ENCODE assay signal across 8 mouse cellular contexts in genomic region chr3:131112573-131112955, GRCm38 (mm10). TPM values are rescaled to one million over a fixed set of nuclear protein-coding genes. Genes with fewer than 3 reads are reported as not detected.
DNase-seq lines count a peak whose midpoint lies in the region; ATAC-seq and TF ChIP-seq lines count a peak whose summit lies in the region.

No protein-coding gene starts in this region.

- H3K4me2 ChIP-seq in forebrain, embryonic 15.5 days (replicated peaks) = peak overlapping the region; percentile 91
- H3K4me2 ChIP-seq in liver, embryonic 16.5 days (ENCODE audit: low read depth, low read length) = peak overlapping the region; percentile 57

- H3K27ac ChIP-seq in spleen, adult 2 months (ENCODE audit: insufficient read depth, low read length) = peak overlapping the region; percentile 75
- no peak overlapping the region for H3K27ac ChIP-seq in forebrain, embryonic 15.5 days (replicated peaks)
- no peak overlapping the region for H3K27ac ChIP-seq in liver, embryonic 16.5 days (ENCODE audit: low read length)

- H3K9me3 ChIP-seq in forebrain, embryonic 15.5 days = no peaks in the 10 kb centered on the region
- no peaks in the 10 kb centered on the region for H3K9me3 ChIP-seq in liver, embryonic 16.5 days (replicated peaks; ENCODE audit: control insufficient read depth, low read length)

- H3K9ac ChIP-seq in forebrain, embryonic 15.5 days (replicated peaks) = peak overlapping the region; percentile 56
- H3K9ac ChIP-seq in liver, embryonic 16.5 days (ENCODE audit: low read depth, low read length) = no peak overlapping the region

- H3K27me3 ChIP-seq in spleen, adult 2 months (ENCODE audit: control insufficient read depth, insufficient read depth, low read length) = peaks cover 24% of the 10 kb centered on the region
- H3K27me3 ChIP-seq in forebrain, embryonic 15.5 days = 0 out of 2 replicates have a peak, but pooled peaks cover 11% of the 10 kb centered on the region
- peaks cover 63% of the 10 kb centered on the region for H3K27me3 ChIP-seq in liver, embryonic 16.5 days (ENCODE audit: control insufficient read depth, insufficient read depth, low read depth, low read length)

- TF ChIP-seq CTCF in spleen, adult 2 months (IDR thresholded peaks at IDR 0.05; ENCODE audit: extremely low read depth, insufficient read depth, insufficient read length, insufficient replicate concordance) = no peak

- TF ChIP-seq POLR2A in spleen, adult 2 months (IDR thresholded peaks at IDR 0.05; ENCODE audit: low read depth, low read length) = no peak

- DNase-seq in spleen, adult 2 months (ENCODE audit: low read depth in 1 of 2, low spot score in 2 of 2) = peak in 1 of 2 experiments; percentile 24
- no peak for DNase-seq in spleen, adult 12 weeks (ENCODE audit: low spot score)
- DNase-seq in thymus, postnatal 25 days = peak; percentile 78
- DNase-seq in adrenal gland, postnatal 36 days = no peak
- no peak for DNase-seq in embryo, embryonic 10.5 days (ENCODE audit: low spot score)
- no peak for DNase-seq in adrenal gland, adult 8-10 months

- whole genome bisulfite sequencing in spleen, adult 2 months = 1% methylated on average over 7 of the region's 7 CpGs
- WGBS in forebrain, embryonic 15.5 days = 0% methylated on average over 7 of the region's 7 CpGs
- 1% methylated on average over 7 of the region's 7 CpGs for WGBS in liver, embryonic 16.5 days (ENCODE audit: insufficient replicate concordance)

- ATAC-seq in forebrain, embryonic 15.5 days (replicated peaks) = no peak
- ATAC-seq in liver, embryonic 16.5 days (ENCODE audit: low read depth) = no peak

- peak overlapping the region; percentile 72 for H3K4me3 ChIP-seq in spleen, adult 2 months (ENCODE audit: extremely low read depth, insufficient read depth, insufficient read length)
- H3K4me3 ChIP-seq in forebrain, embryonic 15.5 days = peak overlapping the region; percentile 66
- peak overlapping the region; percentile 47 for H3K4me3 ChIP-seq in liver, embryonic 16.5 days (ENCODE audit: low read depth, low read length)

- 0 out of 2 replicates have a peak, but pooled peaks cover 1% of the 10 kb centered on the region for H3K36me3 ChIP-seq in spleen, adult 2 months (ENCODE audit: control insufficient read depth, insufficient read depth, low read length)
- H3K36me3 ChIP-seq in forebrain, embryonic 15.5 days = no peaks in the 10 kb centered on the region
- no peaks in the 10 kb centered on the region for H3K36me3 ChIP-seq in liver, embryonic 16.5 days (ENCODE audit: control insufficient read depth, insufficient read depth)

- peaks cover 11% of the 10 kb centered on the region for H3K4me1 ChIP-seq in spleen, adult 2 months (ENCODE audit: control insufficient read depth, insufficient read depth, insufficient read length)
- H3K4me1 ChIP-seq in forebrain, embryonic 15.5 days = peaks cover 48% of the 10 kb centered on the region
- H3K4me1 ChIP-seq in liver, embryonic 16.5 days (ENCODE audit: control insufficient read depth, low read depth, low read length) = no peaks in the 10 kb centered on the region; the same call in none of the 2 replicates

RNA-seq across cellular contexts. Expression of gene Lef1, which starts 2.3 kb away (rescaled TPM):
- 50.9 and 54.5 TPM in 2 replicates for polyA plus RNA-seq in spleen, adult 2 months (2012; rRNA removed)
- 14.3 and 18.6 TPM in 2 replicates for polyA plus RNA-seq in forebrain, embryonic 15.5 days (2015; fragmentation: Nextera tagmentation; extraction: Ambion mirVana)
- polyA plus RNA-seq in liver, embryonic 16.5 days (2015; fragmentation: Nextera tagmentation; extraction: Ambion mirVana) = 1.6 and 2.3 TPM in 2 replicates
- total RNA-seq in adrenal gland, postnatal 36 days (2021) = 10 to 100 TPM; 10.5 to 14.2 TPM
- total RNA-seq in adrenal gland, adult 8-10 months (2022) = 10 to 100 TPM in 3 of 4 experiments, 1 to 10 TPM in 1; 9.3 to 21.7 (median 13.4) TPM
